Mouse (Mus musculus) frontal cortex, adult 2 months (tissue): ENCODE results near the gene Efcab11. TPM values are rescaled to one million over a fixed set of nuclear protein-coding genes. Genes with fewer than 3 reads are reported as not detected.
"Not testable (repeated sequence)": the region's sequence is repeated elsewhere in the genome, so short reads cannot be mapped to it uniquely, and the experiment has no call there.

Experiments used
- DNase-seq, 2 experiments: peaks; one replicate each; pipeline ENCODE4 v3.0.0; 2022; ENCODE audit warnings: low spot score in 1 of 2; ENCODE audit errors: extremely low spot score in 1 of 2
- polyA plus RNA-seq: library from polyadenylated mRNA; depleted of rRNA; stranded (reverse); fragments of >200 nt; gene quantifications from 2 replicates; pipeline ENCODE4 v1.2.3, GENCODE M21; 2012

Efcab11 gene
- polyA plus RNA-seq, 1 experiment = 0.20 TPM

DNA sequence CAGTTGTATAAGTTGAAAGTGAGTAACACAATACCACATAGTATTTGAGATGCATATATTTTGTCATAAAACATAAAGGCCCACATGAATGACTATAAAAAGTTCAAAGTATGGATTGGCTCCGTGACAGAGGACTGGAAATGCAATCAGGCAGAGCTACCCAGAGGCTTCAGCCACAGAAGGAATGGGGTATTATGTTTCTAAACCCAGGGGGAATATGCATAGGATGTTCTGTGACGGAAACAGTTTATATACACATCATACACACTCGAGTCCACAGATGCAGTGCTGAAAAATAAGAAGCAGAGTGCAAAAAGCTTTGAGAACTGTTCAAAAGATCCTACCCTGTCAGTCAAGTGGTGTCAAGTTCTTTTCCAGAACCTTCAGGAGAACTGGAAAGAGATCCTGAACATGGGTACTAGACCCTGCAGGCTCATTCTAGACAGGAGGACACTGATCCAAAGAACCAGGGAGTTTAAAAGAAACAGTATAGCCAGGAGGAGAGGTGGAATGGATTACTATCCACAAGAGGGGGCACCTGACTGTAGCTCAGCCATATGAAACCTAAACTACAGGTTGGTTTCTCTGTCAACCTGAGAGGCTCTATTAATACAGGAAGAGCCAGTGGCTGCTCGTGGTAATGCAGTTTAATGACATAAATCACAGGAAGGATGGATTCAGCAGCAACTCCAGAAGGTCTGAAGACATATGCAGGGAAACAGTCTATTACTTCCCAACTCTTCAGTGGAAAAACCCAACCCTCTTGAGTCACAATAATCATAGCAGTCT lies 64.9 kb downstream of the Efcab11 start:
- DNase-seq = no peak

GRCm38 (mm10) chr12:99818006-99818405 lies 66.2 kb downstream of the Efcab11 start:
- DNase-seq = not testable (repeated sequence)

GRCm38 (mm10) chr12:99815244-99815643 lies 69.0 kb downstream of the Efcab11 start:
- DNase-seq = no peak

GRCm38 (mm10) chr12:99807891-99808290 lies 76.3 kb downstream of the Efcab11 start:
- no peak for DNase-seq

GRCm38 (mm10) chr12:99806741-99807140 lies 77.5 kb downstream of the Efcab11 start:
- not testable (repeated sequence) for DNase-seq

GRCm38 (mm10) chr12:99795921-99796320 lies 88.3 kb downstream of the Efcab11 start:
- DNase-seq = no peak

DNA sequence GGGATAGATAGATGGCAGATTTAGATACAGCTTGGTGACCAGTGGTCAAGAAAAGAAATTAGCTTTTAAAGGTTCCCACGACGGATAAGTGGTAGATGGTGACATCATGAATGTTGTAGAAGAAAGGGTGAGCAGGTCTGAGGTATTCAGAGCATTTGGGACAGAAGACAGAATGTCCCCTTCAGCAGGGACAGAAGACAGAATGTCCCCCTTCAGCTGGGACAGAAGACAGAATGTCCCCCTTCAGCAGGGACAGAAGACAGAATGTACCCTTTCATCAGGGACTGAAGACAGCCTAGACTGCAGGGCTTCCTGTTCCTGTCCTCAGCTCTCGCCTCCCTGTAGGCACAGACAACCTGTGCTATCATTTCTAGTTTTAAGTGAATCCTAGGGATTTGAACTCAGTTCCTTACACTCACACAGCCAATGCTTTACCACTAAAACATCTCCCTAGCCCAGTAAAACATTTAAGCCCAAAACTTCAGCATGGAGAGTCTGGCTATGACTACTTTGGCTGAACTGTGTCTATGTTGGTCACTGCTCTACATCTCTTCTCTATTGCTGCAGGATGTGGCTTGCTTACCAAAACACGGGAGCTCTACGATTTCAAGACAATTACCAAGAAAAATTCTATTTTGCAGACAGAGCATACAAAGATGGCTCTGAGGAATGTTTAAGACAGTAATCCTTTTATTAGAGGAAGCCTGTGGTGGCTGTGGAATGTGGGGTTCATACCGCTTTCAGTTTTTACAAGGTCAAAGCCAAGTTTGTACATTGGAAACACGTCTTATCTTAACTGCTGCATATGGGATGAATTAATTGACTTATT lies 89.2 kb downstream of the Efcab11 start:
- no peak for DNase-seq

- DNase-seq = peak in 1 of 2 experiments; percentile 22
Observed at GRCm38 (mm10) chr12:99794158-99794515, 90.1 kb downstream of the Efcab11 start.

GRCm38 (mm10) chr12:99793465-99794157 lies 90.6 kb downstream of the Efcab11 start:
- no peak for DNase-seq

- no peak for DNase-seq
Observed at GRCm38 (mm10) chr12:99789283-99789960, 94.8 kb downstream of the Efcab11 start.

GRCm38 (mm10) chr12:99781774-99782173 lies 102.5 kb downstream of the Efcab11 start:
- DNase-seq = no peak

- no peak for DNase-seq
Observed at GRCm38 (mm10) chr12:99780396-99780795, 103.8 kb downstream of the Efcab11 start.

DNA sequence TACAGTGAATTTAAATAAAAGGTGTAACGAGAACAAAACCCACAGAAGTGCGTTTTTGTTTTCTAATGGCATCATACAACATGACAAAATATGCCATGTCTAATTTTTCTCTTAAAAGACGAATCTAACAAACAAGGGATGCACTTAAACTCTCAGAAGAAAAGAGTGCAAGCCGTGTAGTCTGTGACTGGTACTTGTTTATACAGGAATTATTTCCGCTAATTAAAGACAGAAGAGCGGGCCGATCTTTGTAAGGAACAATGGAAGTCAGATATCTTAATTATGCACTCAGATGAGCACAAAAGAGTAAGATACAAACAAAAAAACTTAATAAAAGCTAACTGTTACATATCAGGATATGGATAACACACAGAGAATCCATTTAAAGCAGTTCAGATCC lies 104.3 kb downstream of the Efcab11 start:
- DNase-seq = no peak

DNA sequence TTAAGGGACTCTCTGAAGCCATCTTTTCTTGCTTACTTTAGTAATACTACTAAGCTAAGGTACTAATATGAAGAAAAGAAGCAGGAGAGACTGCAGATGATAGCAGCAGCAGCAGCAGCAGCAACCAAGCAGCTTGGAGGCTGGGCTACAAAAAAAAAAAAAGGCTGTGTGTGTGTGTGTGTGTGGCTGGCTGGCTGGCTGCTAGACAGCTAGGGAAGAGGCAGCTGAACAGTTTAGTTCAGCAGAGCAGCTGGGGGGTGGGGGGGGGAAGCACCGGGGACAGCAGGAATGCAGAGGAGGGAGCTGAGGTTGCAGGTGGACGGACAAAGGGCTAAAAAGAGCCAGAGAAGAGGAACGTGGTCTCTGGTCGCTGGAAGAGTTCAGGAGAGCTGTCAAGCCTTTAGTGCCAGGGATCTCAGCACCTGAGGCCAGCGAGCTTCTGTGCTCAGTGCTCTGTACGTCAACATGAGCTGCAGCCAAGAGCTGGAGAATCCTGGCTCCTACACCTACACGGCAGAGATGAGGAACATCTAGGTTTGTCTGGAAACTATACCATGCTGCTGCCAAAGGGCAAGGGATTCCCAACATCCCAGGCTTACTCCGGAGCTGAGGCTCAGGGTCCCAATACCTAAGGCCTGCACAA lies 107.6 kb downstream of the Efcab11 start:
- no peak for DNase-seq

GRCm38 (mm10) chr12:99774864-99775263 lies 109.4 kb downstream of the Efcab11 start:
- DNase-seq = no peak

- no peak for DNase-seq
Observed at GRCm38 (mm10) chr12:99773636-99774193, 110.5 kb downstream of the Efcab11 start.

GRCm38 (mm10) chr12:99771018-99771417 lies 113.2 kb downstream of the Efcab11 start:
- DNase-seq = no peak

DNA sequence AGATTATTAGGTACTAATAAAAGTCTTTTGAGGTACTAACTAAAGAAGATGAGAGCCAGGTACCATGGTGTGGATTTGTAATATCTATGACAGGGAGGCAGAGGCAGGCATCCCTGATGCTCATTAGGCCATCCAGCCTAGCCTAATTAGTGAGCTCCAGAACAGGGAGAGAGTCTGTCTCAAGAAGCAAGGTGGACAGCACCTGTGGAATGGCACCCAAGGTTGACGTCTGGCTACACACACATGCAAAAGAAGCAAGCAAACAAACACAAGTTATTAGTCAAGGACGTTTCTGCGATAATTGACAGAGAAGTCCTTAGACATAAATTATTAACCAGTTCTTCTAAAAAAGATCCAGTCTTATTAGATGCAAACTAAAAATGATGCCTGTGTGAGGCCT lies 114.6 kb downstream of the Efcab11 start:
- no peak for DNase-seq

DNA sequence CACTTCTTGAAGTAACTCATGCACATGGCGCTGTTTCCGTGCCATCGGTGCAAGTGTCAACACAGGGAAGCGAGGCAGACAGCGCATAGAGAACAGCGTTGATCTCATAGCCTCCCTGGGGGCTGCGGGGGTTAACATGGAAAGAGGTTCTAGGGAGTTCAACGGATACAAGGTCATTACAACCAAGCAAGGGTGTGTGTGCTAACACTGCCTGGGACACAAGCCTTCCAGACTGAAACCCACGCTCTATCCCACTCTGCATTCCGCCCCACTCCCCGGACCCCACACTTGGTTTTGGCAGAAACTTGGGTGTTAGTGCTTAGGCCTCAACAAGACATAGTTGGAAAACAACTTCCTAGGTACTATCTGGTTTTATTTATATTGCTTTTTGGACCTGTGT lies 116.5 kb downstream of the Efcab11 start:
- no peak for DNase-seq

DNA sequence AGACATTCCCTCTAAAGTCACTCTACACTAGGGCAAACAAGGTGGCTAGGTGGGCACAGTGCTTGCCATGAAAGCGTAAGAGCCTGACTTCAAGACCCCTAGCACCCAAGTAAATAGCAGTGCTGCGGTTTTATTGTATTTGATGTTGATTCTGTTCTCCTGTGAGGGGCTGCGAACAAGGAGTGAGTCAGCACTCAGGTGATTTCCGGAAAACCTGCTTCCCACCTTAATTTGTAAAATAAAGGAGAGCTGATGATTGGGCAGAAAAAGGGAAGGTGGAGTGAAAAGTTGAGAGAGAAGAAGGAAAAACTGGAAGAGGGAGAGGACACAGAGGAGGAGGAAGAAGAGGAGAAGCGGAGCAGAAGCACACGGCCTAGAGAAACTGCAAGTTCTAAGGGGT lies 118.3 kb downstream of the Efcab11 start:
- DNase-seq = no peak
